13 mouse cellular contexts compared by ENCODE assay signal in the genomic region with DNA sequence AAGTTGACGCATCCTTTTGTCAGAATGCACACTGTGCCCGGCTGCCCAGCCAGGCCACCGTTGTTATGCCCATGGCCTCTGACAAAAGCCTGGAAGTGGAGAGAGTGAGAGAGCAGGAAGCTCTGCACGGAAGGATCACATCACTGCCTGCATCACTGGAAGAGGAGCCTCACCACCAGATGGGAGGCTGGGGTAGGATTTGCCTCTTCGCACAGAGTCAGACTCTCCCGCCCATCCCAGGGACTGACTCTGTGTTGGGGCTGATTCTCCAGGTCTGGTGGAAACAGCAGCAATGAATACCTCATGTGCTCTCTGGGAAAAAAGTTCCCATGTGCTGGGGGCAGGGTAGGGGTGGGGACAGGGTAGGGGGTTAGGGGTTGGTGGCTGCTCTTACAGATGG. TPM values are rescaled to one million over a fixed set of nuclear protein-coding genes. Genes with fewer than 3 reads are reported as not detected.
A peak's percentile ranks its signal among the peaks of the same experiment; 100 is the strongest.
DNase-seq lines count a peak whose midpoint lies in the region; ATAC-seq lines count a peak whose summit lies in the region.
"Had no signal": no experiment of that assay in that cellular context is flagged by ENCODE, and none has a peak within 500 bp of the region (broad histone marks: within the 10 kb centered on the region; RNA-seq: fewer than 3 reads in every experiment).

No protein-coding gene starts in this region.

- H3K4me1 ChIP-seq in heart, embryonic 13.5 days: peaks cover 42% of the 10 kb centered on the region
- peaks cover 23% of the 10 kb centered on the region for H3K4me1 ChIP-seq in liver, embryonic 13.5 days (replicated peaks)
- peaks cover 27% of the 10 kb centered on the region for H3K4me1 ChIP-seq in liver, embryonic 12.5 days
- H3K4me1 ChIP-seq in limb, embryonic 12.5 days (replicated peaks): peaks cover 19% of the 10 kb centered on the region

- H3K9ac ChIP-seq in heart, embryonic 13.5 days: no peak overlapping the region
- 0 out of 2 replicates have a peak overlapping the region, but pooled peaks have one; percentile 6 for H3K9ac ChIP-seq in liver, embryonic 13.5 days
- H3K9ac ChIP-seq in liver, embryonic 12.5 days: no peak overlapping the region
- H3K9ac ChIP-seq in limb, embryonic 12.5 days (replicated peaks): no peak overlapping the region
- H3K9ac ChIP-seq: forebrain, embryonic 12.5 days; neural tube, embryonic 12.5 days had no signal

- H3K27me3 ChIP-seq in heart, embryonic 13.5 days (replicated peaks): no peaks in the 10 kb centered on the region
- no peaks in the 10 kb centered on the region for H3K27me3 ChIP-seq in liver, embryonic 13.5 days
- H3K27me3 ChIP-seq in liver, embryonic 12.5 days (replicated peaks): no peaks in the 10 kb centered on the region
- H3K27me3 ChIP-seq in limb, embryonic 12.5 days: no peaks in the 10 kb centered on the region
- H3K27me3 ChIP-seq: forebrain, embryonic 12.5 days; neural tube, embryonic 12.5 days had no signal

- H3K9me3 ChIP-seq in heart, embryonic 13.5 days: no peaks in the 10 kb centered on the region
- no peaks in the 10 kb centered on the region for H3K9me3 ChIP-seq in liver, embryonic 13.5 days (replicated peaks)
- no peaks in the 10 kb centered on the region for H3K9me3 ChIP-seq in liver, embryonic 12.5 days (replicated peaks)
- no peaks in the 10 kb centered on the region for H3K9me3 ChIP-seq in limb, embryonic 12.5 days
- H3K9me3 ChIP-seq: forebrain, embryonic 12.5 days; neural tube, embryonic 12.5 days had no signal

- 68% methylated on average over 6 of the region's 6 CpGs for WGBS in heart, embryonic 13.5 days
- 72% methylated on average over 6 of the region's 6 CpGs for WGBS in liver, embryonic 13.5 days (ENCODE audit: insufficient replicate concordance)
- WGBS in liver, embryonic 12.5 days (ENCODE audit: insufficient replicate concordance): 74% methylated on average over 6 of the region's 6 CpGs
- WGBS in limb, embryonic 12.5 days: 73% methylated on average over 6 of the region's 6 CpGs

- ATAC-seq in heart, embryonic 13.5 days (ENCODE audit: extremely low read depth, insufficient number of reproducible peaks, low FRiP score, low TSS enrichment): no peak
- ATAC-seq in liver, embryonic 13.5 days (ENCODE audit: low read depth): no peak
- no peak for ATAC-seq in liver, embryonic 12.5 days
- no peak; the same call in 1 of the 2 replicates for ATAC-seq in limb, embryonic 12.5 days (ENCODE audit: insufficient number of reproducible peaks, insufficient read depth, low FRiP score, low TSS enrichment, low read depth)
- no peak for ATAC-seq in erythroblast, adult 5-6 weeks (replicated peaks; ENCODE audit: low FRiP score, poor library complexity, severe bottlenecking)

- no peak for DNase-seq in heart, postnatal 4 days
- DNase-seq in liver, embryonic 13.5 days: no peak
- peak; percentile 51 for DNase-seq in ZHBTc4 (ENCODE audit: low read depth, low spot score)
- no peak for DNase-seq in frontal cortex, postnatal 10 days (ENCODE audit: low spot score in 2 of 2)
- DNase-seq: adrenal gland, postnatal 10 days; cerebellum, adult 8-10 months had no signal

- H3K4me3 ChIP-seq in heart, embryonic 13.5 days: no peak overlapping the region
- no peak overlapping the region for H3K4me3 ChIP-seq in liver, embryonic 13.5 days (replicated peaks)
- no peak overlapping the region for H3K4me3 ChIP-seq in liver, embryonic 12.5 days
- no peak overlapping the region for H3K4me3 ChIP-seq in limb, embryonic 12.5 days (replicated peaks)
- H3K4me3 ChIP-seq: forebrain, embryonic 12.5 days; neural tube, embryonic 12.5 days had no signal

- H3K36me3 ChIP-seq in heart, embryonic 13.5 days: no peaks in the 10 kb centered on the region
- H3K36me3 ChIP-seq in liver, embryonic 13.5 days: no peaks in the 10 kb centered on the region
- H3K36me3 ChIP-seq in liver, embryonic 12.5 days: no peaks in the 10 kb centered on the region
- H3K36me3 ChIP-seq in limb, embryonic 12.5 days: no peaks in the 10 kb centered on the region
- H3K36me3 ChIP-seq: forebrain, embryonic 12.5 days; neural tube, embryonic 12.5 days had no signal

- peak overlapping the region; percentile 29; the same call in 1 of the 2 replicates for H3K27ac ChIP-seq in heart, embryonic 13.5 days (replicated peaks)
- H3K27ac ChIP-seq in liver, embryonic 13.5 days: no peak overlapping the region
- no peak overlapping the region for H3K27ac ChIP-seq in liver, embryonic 12.5 days
- peak overlapping the region; percentile 45; the same call in 1 of the 2 replicates for H3K27ac ChIP-seq in limb, embryonic 12.5 days
- H3K27ac ChIP-seq: forebrain, embryonic 12.5 days; macrophage; neural tube, embryonic 12.5 days had no signal

- no peak overlapping the region for H3K4me2 ChIP-seq in heart, embryonic 13.5 days
- no peak overlapping the region for H3K4me2 ChIP-seq in liver, embryonic 13.5 days
- H3K4me2 ChIP-seq in liver, embryonic 12.5 days: no peak overlapping the region
- H3K4me2 ChIP-seq in limb, embryonic 12.5 days: no peak overlapping the region
- H3K4me2 ChIP-seq: forebrain, embryonic 12.5 days; neural tube, embryonic 12.5 days had no signal

RNA-seq across cellular contexts. Expression of gene Tex2, which starts 50.6 kb away (rescaled TPM):
- polyA plus RNA-seq in heart, embryonic 13.5 days (2015; fragmentation: Nextera tagmentation; extraction: Ambion mirVana): 12.3 and 13.1 TPM in 2 replicates
- total RNA-seq in heart, postnatal 4 days (2021): 10 to 100 TPM; 37.6 to 45.2 TPM
- polyA plus RNA-seq in liver, embryonic 13.5 days (2015; fragmentation: Nextera tagmentation; extraction: Ambion mirVana): 7.5 and 9.8 TPM in 2 replicates
- 11.3 and 11.7 TPM in 2 replicates for polyA plus RNA-seq in liver, embryonic 12.5 days (2016; fragmentation: Nextera tagmentation; extraction: Ambion mirVana)
- 7.8 and 8.1 TPM in 2 replicates for polyA plus RNA-seq in limb, embryonic 12.5 days (2016; fragmentation: Nextera tagmentation; extraction: Ambion mirVana)
- total RNA-seq in erythroblast, adult 5-6 weeks (2015; ENCODE audit: low replicate concordance): 8.6 and 10.0 TPM in 2 replicates
- total RNA-seq in erythroblast, adult 5-6 weeks (2017; ENCODE audit: low replicate concordance): 17.5 and 18.0 TPM in 2 replicates

Comparison
In these comparisons a context has a peak if more than half of its experiments do, and no peak if none do; other contexts are left out.
1. H3K27ac ChIP-seq: peak in heart, embryonic 13.5 days (single experiment) and limb, embryonic 12.5 days (single experiment); none in liver, embryonic 13.5 days (single experiment) and liver, embryonic 12.5 days (single experiment).